Mouse (Mus musculus) forebrain, embryonic 12.5 days (tissue): ENCODE results near the gene Adamtsl5. TPM values are rescaled to one million over a fixed set of nuclear protein-coding genes. Genes with fewer than 3 reads are reported as not detected.
"Not testable (repeated sequence)": the region's sequence is repeated elsewhere in the genome, so short reads cannot be mapped to it uniquely, and the experiment has no call there.

Experiments
- ATAC-seq: fragments of 200-750 bp; cut with Nextera tagmentation; 2 replicates; pipeline ENCODE4 v1.8.0; 2017; ENCODE audit warnings: moderate TSS enrichment; ENCODE audit not compliant: low FRiP score
- H3K27ac ChIP-seq: fragments of 300-500 bp; sonication (generic); 2 replicates; pipeline ENCODE4 v1.5.1; 2016; ENCODE audit warnings: mild to moderate bottlenecking
- H3K27me3 ChIP-seq: fragments of 300-500 bp; sonication (generic); 2 replicates; pipeline ENCODE4 v1.6.1; 2016; ENCODE audit warnings: mild to moderate bottlenecking
- H3K36me3 ChIP-seq: fragments of 300-500 bp; sonication (generic); replicated peaks from 2 replicates; pipeline ENCODE4 v1.6.1; 2016; ENCODE audit warnings: mild to moderate bottlenecking
- H3K4me1 ChIP-seq: fragments of 300-500 bp; sonication (generic); 2 replicates; pipeline ENCODE4 v1.6.1; 2016
- H3K4me2 ChIP-seq: fragments of 300-500 bp; sonication (generic); 2 replicates; pipeline ENCODE4 v1.6.1; 2016; ENCODE audit warnings: mild to moderate bottlenecking, moderate library complexity
- H3K4me3 ChIP-seq: fragments of 300-500 bp; sonication (generic); replicated peaks from 2 replicates; pipeline ENCODE4 v1.5.1; 2016; ENCODE audit warnings: mild to moderate bottlenecking
- H3K9ac ChIP-seq: fragments of 300-500 bp; sonication (generic); 2 replicates; pipeline ENCODE4 v1.6.1; 2016; ENCODE audit warnings: mild to moderate bottlenecking
- H3K9me3 ChIP-seq: fragments of 300-500 bp; sonication (generic); 2 replicates; pipeline ENCODE4 v1.6.1; 2016
- WGBS: fragments of 180-500 bp; shearing (Covaris S2); methylation state at CpG from one replicate; pipeline ENCODE4 v1.1.7; 2016; 5-methylcytosine and 5-hydroxymethylcytosine counted together
- polyA plus RNA-seq: library from polyadenylated mRNA; unstranded; fragments of >200 nt; fragmentation: Nextera tagmentation; extraction: Ambion mirVana; gene quantifications from 2 replicates; pipeline ENCODE4 v1.2.1, GENCODE M21; 2016

Gene Adamtsl5
- polyA plus RNA-seq, 1 experiment from 2014 or later: 0.55 TPM

DNA sequence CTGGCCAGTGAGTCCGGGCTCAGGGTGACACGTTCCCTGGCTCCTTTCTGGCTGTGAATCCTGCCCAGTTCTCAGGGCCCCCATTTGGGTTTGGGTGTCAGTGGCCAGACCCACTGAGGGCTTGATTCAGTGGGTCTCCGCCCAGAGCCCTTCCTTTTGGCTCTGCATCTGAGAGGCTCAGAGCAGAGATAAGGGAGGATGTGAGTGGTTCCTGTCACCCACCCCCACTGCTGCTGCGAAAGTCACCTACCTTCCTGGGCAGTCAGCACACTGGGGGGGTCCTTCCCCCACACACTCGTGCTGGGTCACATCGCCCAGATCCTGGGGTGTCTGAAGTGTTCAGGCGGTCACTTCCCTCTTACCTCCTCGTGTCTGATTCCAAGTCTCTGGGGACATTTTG, 4.5 kb upstream of the Adamtsl5 start:
- H3K36me3 ChIP-seq: no peaks in the 10 kb centered on the region

DNA sequence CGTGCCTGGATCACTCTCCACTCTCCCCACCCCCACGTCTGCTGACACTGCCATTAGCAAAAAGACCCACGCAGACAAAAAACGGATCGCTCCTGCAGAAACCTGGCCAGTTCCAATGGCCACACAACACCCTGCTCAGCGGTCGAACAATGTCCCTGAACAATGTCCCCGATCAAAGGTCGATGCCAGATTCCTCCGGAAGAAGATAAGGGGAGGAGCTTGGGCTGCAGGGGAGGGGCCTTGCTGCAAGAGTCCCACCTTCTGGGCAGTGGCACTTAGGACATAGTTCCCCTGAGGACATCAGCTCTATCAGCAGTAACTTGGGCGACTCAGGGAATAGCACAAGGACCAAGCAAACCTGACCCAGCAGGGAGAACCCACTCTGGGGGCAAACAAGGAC, 3.7 kb upstream of the Adamtsl5 start:
- H3K27ac ChIP-seq: no peak overlapping the region
- no peak for ATAC-seq
- peaks cover 100% of the 10 kb centered on the region for H3K27me3 ChIP-seq
- H3K4me1 ChIP-seq: peaks cover 26% of the 10 kb centered on the region
- H3K4me3 ChIP-seq: no peak overlapping the region
- 18% methylated on average over 11 of the region's 11 CpGs for WGBS
- no peaks in the 10 kb centered on the region for H3K9me3 ChIP-seq
- H3K4me2 ChIP-seq: no peak overlapping the region
- H3K9ac ChIP-seq: no peak overlapping the region
- no peaks in the 10 kb centered on the region for H3K36me3 ChIP-seq

More for the DNA sequence above, 4.5 kb upstream of the Adamtsl5 start:
- Histone ChIP-seq H3K9me3 (no peaks in the 10 kb centered on the region), H3K4me2 (no peak overlapping the region), H3K27me3 (peaks cover 100% of the 10 kb centered on the region), H3K27ac (no peak overlapping the region), H3K4me1 (peaks cover 26% of the 10 kb centered on the region), H3K9ac (no peak overlapping the region), H3K4me3 (no peak overlapping the region)
- WGBS: 67% methylated on average over 8 of the region's 8 CpGs
- no peak for ATAC-seq

GRCm38 (mm10) chr10:80350292-80350691, 2.1 kb upstream of the Adamtsl5 start:
- Histone ChIP-seq H3K4me2 (no peak overlapping the region), H3K36me3 (no peaks in the 10 kb centered on the region), H3K27ac (no peak overlapping the region), H3K27me3 (peaks cover 100% of the 10 kb centered on the region), H3K4me3 (no peak overlapping the region), H3K9ac (no peak overlapping the region), H3K9me3 (no peaks in the 10 kb centered on the region), H3K4me1 (peaks cover 18% of the 10 kb centered on the region)
- WGBS: 2% methylated on average over 7 of the region's 7 CpGs
- peak; percentile 67 for ATAC-seq

DNA sequence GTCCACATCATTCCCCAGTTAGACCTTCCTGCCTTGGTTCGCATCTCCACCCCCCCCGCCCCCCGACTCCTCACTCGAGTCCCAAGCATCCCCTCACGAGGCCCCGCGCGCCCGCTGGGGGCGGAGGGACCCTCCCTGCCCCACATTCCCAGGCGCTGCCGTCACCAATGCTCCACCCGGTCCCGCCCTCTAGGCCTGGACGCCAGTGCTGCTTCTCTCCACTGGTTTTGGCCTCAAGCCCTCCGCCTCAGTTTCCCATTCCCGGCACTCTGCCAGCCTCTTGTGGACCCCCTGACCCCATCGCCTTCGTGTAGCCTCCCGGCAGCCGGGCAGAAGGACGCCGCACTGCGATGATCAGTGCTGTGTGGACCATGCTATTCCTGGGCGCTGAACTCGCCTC, 769 bp upstream of the Adamtsl5 start:
- H3K27ac ChIP-seq: no peak overlapping the region
- peak overlapping the region; percentile 4; the same call in 1 of the 2 replicates for H3K4me3 ChIP-seq
- 16% methylated on average over 26 of the region's 26 CpGs for WGBS
- H3K4me2 ChIP-seq: peak overlapping the region; percentile 41; the same call in 1 of the 2 replicates
- no peaks in the 10 kb centered on the region for H3K9me3 ChIP-seq
- no peak overlapping the region for H3K9ac ChIP-seq
- ATAC-seq: no peak
- peaks cover 23% of the 10 kb centered on the region for H3K4me1 ChIP-seq
- peaks cover 100% of the 10 kb centered on the region for H3K27me3 ChIP-seq
- no peaks in the 10 kb centered on the region for H3K36me3 ChIP-seq

- no peak overlapping the region for H3K4me2 ChIP-seq
- no peaks in the 10 kb centered on the region for H3K9me3 ChIP-seq
- peaks cover 36% of the 10 kb centered on the region for H3K4me1 ChIP-seq
- H3K36me3 ChIP-seq: no peaks in the 10 kb centered on the region
- H3K9ac ChIP-seq: no peak overlapping the region
- no peak for ATAC-seq
- no peak overlapping the region for H3K27ac ChIP-seq
- 11% methylated on average over 17 of the region's 17 CpGs for WGBS
- H3K27me3 ChIP-seq: peaks cover 100% of the 10 kb centered on the region
- H3K4me3 ChIP-seq: 0 out of 2 replicates have a peak overlapping the region, but pooled peaks have one; percentile 15
Measured at GRCm38 (mm10) chr10:80347514-80347967, 671 bp downstream of the Adamtsl5 start.

DNA sequence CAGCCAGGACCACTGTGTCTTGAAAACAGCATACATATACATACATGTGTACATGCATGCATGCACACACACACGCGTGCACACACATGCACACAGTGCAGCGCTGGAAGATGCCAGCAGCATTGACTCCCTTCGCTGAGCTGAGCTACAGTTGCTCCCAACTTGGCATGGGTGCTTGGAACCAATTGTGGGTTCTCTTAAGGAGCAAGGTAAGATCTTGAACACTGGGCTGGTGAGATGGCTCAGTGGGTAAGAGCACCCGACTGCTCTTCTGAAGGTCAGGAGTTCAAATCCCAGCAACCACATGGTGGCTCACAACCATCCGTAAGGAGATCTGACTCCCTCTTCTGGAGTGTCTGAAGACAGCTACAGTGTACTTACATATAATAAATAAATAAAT, 2.3 kb downstream of the Adamtsl5 start:
- peaks cover 47% of the 10 kb centered on the region for H3K4me1 ChIP-seq
- 76% methylated on average over 6 of the region's 6 CpGs for WGBS

DNA sequence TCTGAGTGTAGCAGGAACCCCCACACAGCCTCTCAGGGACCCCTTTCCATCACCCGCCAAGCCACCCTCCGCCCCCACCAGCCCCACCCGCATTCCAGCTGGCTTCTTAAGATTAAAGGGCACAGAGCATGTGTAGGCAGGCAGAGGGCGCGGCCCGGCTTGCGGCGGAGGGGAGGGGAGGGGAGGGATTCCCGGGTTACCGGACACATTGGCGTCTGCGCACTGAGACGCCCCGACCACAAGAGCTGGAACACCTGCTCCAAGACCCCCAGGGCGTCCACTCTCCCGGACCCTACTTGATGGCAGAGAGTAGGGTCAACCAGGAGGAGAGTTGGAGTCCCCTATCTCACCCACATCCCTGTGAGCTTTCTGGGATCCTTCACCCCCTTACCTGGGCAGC, 3.1 kb downstream of the Adamtsl5 start:
- Histone ChIP-seq H3K4me1 (peaks cover 47% of the 10 kb centered on the region), H3K36me3 (no peaks in the 10 kb centered on the region), H3K4me3 (no peak overlapping the region), H3K4me2 (no peak overlapping the region), H3K27me3 (peaks cover 100% of the 10 kb centered on the region), H3K9ac (peak overlapping the region; percentile 21; the same call in 1 of the 2 replicates), H3K9me3 (no peaks in the 10 kb centered on the region), H3K27ac (no peak overlapping the region)
- ATAC-seq: no peak
- WGBS: 2% methylated on average over 16 of the region's 16 CpGs

More for the DNA sequence above, 2.3 kb downstream of the Adamtsl5 start:
- H3K4me3 ChIP-seq, H3K9ac ChIP-seq, ATAC-seq, H3K27ac ChIP-seq, H3K36me3 ChIP-seq, H3K9me3 ChIP-seq, H3K4me2 ChIP-seq: not testable (repeated sequence)
- H3K27me3 ChIP-seq: peaks cover 100% of the 10 kb centered on the region

DNA sequence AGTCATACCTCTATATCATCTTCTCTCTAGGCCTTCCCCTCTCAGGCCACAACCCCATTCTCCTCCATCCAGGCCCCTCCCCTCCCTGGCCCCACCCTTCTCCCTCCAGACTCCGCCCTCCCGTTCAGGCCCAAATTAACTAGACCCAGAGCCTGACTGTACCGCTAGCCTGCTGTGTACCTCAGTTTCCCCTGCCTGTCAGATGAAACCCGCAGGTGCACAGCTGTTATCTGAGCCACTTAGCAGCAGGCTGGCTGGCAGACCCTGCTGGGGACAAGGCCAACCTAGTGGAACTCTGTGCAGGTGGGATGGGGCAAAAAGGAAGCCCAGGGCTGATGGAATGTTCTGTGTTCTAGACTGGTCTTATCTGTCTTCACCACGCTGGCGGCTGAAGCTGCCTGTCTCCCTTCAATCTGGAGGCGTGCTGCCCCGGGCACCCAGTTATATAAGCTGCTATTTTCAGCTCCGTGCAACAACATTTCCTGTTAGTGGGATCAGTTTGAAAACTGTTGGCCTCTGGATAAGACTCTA, 4.0 kb downstream of the Adamtsl5 start:
- peaks cover 46% of the 10 kb centered on the region for H3K4me1 ChIP-seq
- WGBS: 44% methylated on average over 9 of the region's 9 CpGs
- no peaks in the 10 kb centered on the region for H3K9me3 ChIP-seq
- no peak for ATAC-seq
- no peaks in the 10 kb centered on the region for H3K36me3 ChIP-seq
- peaks cover 99% of the 10 kb centered on the region for H3K27me3 ChIP-seq
- no peak overlapping the region for H3K4me3 ChIP-seq
- no peak overlapping the region for H3K9ac ChIP-seq
- H3K27ac ChIP-seq: no peak overlapping the region
- H3K4me2 ChIP-seq: no peak overlapping the region

DNA sequence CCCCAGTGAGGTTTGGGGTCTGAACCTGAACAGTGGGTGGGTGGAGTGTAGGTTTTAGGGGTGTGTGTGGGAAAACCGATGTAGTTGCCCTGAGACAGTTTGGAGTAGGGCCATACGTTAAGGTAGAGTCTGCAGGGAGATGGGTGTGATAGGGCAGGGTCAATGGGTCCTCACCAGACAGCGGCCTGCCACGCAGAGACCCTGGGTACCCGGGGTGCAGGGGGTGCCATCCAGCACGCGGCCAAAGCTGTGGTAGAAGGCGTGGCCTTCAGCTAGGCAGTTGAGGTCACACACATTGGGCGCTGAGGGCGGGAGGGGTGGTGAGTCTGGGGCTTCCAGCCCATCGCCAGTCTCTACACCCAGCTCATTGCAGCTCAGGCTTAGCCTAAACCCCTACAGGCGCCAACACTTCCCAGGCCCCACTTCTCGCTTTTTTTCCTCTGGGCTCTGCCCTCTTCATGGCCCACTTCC, 4.8 kb downstream of the Adamtsl5 start:
- no peaks in the 10 kb centered on the region for H3K9me3 ChIP-seq
- H3K4me2 ChIP-seq: peak overlapping the region; percentile 57
- H3K36me3 ChIP-seq: no peaks in the 10 kb centered on the region
- H3K27me3 ChIP-seq: peaks cover 94% of the 10 kb centered on the region
- H3K27ac ChIP-seq: no peak overlapping the region
- ATAC-seq: no peak; the same call in 1 of the 2 replicates
- H3K4me3 ChIP-seq: peak overlapping the region; percentile 38
- 32% methylated on average over 13 of the region's 13 CpGs for WGBS
- H3K9ac ChIP-seq: no peak overlapping the region
- peaks cover 39% of the 10 kb centered on the region for H3K4me1 ChIP-seq

DNA sequence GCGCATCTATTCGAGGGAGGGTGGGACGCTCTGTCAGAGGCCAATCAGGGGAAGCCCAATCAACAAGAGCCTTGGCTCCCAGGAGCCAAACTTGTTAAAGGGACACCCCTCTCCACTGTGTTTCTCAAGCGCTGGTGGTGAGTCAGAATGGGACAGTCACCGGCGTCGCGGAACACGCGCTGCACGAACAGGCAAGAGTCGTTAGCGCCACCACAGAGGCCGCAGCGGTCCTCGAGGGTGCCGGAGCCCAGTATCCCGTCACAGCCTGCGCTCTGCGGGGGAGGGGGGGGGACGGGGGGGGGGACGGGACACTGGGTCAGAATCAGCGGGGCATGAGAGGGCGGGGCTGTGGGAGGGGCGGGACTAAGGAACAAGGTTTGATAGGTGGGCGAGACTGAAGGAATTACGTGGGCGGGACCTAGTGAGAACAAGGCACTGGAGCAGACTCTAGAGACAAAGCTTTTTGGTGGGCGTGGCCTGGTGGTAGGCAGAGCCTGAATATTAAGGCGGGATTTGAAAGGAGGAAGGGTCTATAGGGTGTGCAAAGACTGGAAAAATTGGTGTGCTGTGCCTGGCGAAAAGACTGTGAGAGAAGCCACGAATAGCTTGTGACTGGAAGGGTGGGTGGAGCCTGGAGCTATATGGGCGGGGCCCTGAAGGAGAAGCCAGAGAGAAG, 5.3 kb downstream of the Adamtsl5 start:
- no peaks in the 10 kb centered on the region for H3K9me3 ChIP-seq
- WGBS: under 1% methylated on average over 29 of the region's 33 CpGs
- peaks cover 94% of the 10 kb centered on the region for H3K27me3 ChIP-seq
- peaks cover 33% of the 10 kb centered on the region for H3K4me1 ChIP-seq
- H3K4me2 ChIP-seq: peak overlapping the region; percentile 57
- no peak overlapping the region for H3K27ac ChIP-seq
- peak overlapping the region; percentile 38 for H3K4me3 ChIP-seq
- ATAC-seq: peak; percentile 76
- no peaks in the 10 kb centered on the region for H3K36me3 ChIP-seq
- 0 out of 2 replicates have a peak overlapping the region, but pooled peaks have one; percentile 0 for H3K9ac ChIP-seq

GRCm38 (mm10) chr10:80342305-80342748, 5.9 kb downstream of the Adamtsl5 start:
- Histone ChIP-seq H3K27ac (no peak overlapping the region), H3K9me3 (no peaks in the 10 kb centered on the region), H3K4me1 (peaks cover 30% of the 10 kb centered on the region), H3K4me2 (peak overlapping the region; percentile 57), H3K9ac (0 out of 2 replicates have a peak overlapping the region, but pooled peaks have one; percentile 0), H3K4me3 (peak overlapping the region; percentile 38), H3K36me3 (no peaks in the 10 kb centered on the region), H3K27me3 (peaks cover 90% of the 10 kb centered on the region)
- WGBS: 1% methylated on average over 26 of the region's 26 CpGs
- no peak; the same call in 1 of the 2 replicates for ATAC-seq

DNA sequence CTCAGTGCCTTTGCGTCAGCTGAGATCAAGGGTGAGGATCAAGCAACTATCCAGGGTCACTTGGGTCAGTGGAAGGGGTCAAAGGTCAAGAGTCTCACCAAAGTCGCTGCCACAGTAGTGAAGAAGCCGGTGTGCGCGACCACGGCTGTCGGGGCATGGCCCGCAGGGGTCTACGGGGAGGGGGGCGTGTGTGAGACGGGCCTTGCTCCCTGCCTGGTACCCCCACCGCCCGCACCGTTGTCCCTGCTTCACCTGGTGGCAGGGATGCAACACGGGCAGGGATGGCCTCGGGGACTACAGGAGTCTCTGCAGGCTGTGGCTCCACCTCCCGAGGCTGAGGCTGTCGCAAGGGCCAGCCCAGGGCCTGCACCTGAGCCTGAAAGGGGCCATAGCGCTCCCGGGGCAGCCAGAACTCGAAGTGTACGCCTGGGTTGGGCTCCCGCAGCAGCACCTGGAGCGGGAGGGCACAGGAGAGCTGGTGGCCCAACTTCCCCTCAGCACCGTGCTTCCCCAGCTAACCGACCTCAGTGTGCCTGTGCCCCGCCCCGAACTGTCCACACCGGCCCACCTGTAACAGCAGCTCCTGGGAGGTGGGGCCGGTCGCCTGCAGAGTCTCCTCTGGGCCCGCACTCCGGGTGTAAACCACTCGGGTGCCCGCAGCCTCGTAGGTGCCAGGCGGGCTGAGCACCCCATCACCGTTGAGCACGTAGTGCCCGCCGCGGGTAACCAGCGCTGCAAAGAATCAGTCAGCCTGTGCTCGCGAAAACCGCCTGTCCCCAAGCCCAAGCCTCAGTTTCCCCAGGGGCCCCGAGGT, 6.5 kb downstream of the Adamtsl5 start:
- Histone ChIP-seq H3K9ac (0 out of 2 replicates have a peak overlapping the region, but pooled peaks have one; percentile 0), H3K4me3 (peak overlapping the region; percentile 38), H3K9me3 (no peaks in the 10 kb centered on the region), H3K27me3 (peaks cover 84% of the 10 kb centered on the region), H3K4me2 (peak overlapping the region; percentile 57; the same call in 1 of the 2 replicates), H3K4me1 (peaks cover 30% of the 10 kb centered on the region), H3K36me3 (no peaks in the 10 kb centered on the region), H3K27ac (no peak overlapping the region)
- 3% methylated on average over 47 of the region's 47 CpGs for WGBS
- no peak for ATAC-seq
